In the genomic region with DNA sequence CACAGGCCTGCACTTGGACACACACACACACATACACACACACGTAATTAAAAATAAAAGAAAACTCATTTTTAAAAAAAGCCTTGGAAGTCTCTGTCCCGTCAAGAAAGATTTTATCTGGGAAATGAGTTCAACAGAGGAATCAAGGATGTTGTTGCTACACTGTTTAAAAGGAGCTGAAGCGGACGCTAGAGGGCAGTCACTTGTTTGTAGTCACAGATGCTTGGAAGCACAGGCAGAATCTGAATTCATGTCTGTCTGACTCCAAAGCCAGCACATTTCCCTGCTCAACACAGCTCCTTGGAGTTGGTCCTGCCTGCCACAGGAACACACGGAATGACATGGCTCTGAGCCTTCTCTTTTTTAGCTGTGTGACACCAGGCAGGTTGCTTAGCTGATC, we compare ENCODE assay signal across 9 mouse cellular contexts. TPM values are rescaled to one million over a fixed set of nuclear protein-coding genes. Genes with fewer than 3 reads are reported as not detected.
A peak's percentile ranks its signal among the peaks of the same experiment; 100 is the strongest.
DNase-seq lines count a peak whose midpoint lies in the region; ATAC-seq and TF ChIP-seq lines count a peak whose summit lies in the region.
"Had no signal": no experiment of that assay in that cellular context is flagged by ENCODE, and none has a peak within 500 bp of the region (broad histone marks: within the 10 kb centered on the region; RNA-seq: fewer than 3 reads in every experiment).

No protein-coding gene starts in this region.

- no peak overlapping the region for H3K4me2 ChIP-seq in kidney, embryonic 15.5 days
- H3K4me2 ChIP-seq: hindbrain, embryonic 12.5 days had no signal

- TF ChIP-seq POLR2A in cerebellum, adult 2 months (IDR thresholded peaks at IDR 0.05; ENCODE audit: borderline replicate concordance, insufficient read depth, low read length), result no peak
- TF ChIP-seq POLR2A in thymus, adult 2 months (IDR thresholded peaks at IDR 0.05; ENCODE audit: control insufficient read depth, extremely low read depth, insufficient read depth, low read length, poor library complexity), result no peak

- 36% methylated on average over 5 of the region's 5 CpGs for WGBS in cerebellum, adult 2 months
- 32% methylated on average over 5 of the region's 5 CpGs for WGBS in kidney, embryonic 15.5 days
- WGBS in thymus, adult 2 months, result 51% methylated on average over 5 of the region's 5 CpGs

- H3K36me3 ChIP-seq in kidney, embryonic 15.5 days, result no peaks in the 10 kb centered on the region
- H3K36me3 ChIP-seq in thymus, adult 2 months (ENCODE audit: control insufficient read depth, insufficient read depth, low read length), result no peaks in the 10 kb centered on the region
- H3K36me3 ChIP-seq: hindbrain, embryonic 12.5 days had no signal

- no peak for ATAC-seq in cerebellum, adult (ENCODE audit: insufficient number of reproducible peaks, low FRiP score, low TSS enrichment)
- no peak for ATAC-seq in kidney, embryonic 15.5 days (replicated peaks; ENCODE audit: low FRiP score)

- no peaks in the 10 kb centered on the region for H3K27me3 ChIP-seq in cerebellum, adult 2 months (ENCODE audit: control insufficient read depth, insufficient read depth, low read length)
- H3K27me3 ChIP-seq in kidney, embryonic 15.5 days, result 0 out of 2 replicates have a peak, but pooled peaks cover 4% of the 10 kb centered on the region
- H3K27me3 ChIP-seq in thymus, adult 2 months (ENCODE audit: control insufficient read depth, insufficient read depth, low read length), result no peaks in the 10 kb centered on the region
- H3K27me3 ChIP-seq: hindbrain, embryonic 12.5 days had no signal

- peak; percentile 45; the same call in 1 of the 2 replicates for TF ChIP-seq CTCF in cerebellum, adult 2 months (IDR thresholded peaks at IDR 0.05; ENCODE audit: borderline replicate concordance, insufficient read depth, low read depth, low read length)
- no peak for TF ChIP-seq CTCF in thymus, adult 2 months (IDR thresholded peaks at IDR 0.05; ENCODE audit: borderline replicate concordance, control insufficient read depth, extremely low read depth, insufficient read depth, low read length, poor library complexity)

- no peaks in the 10 kb centered on the region for H3K9me3 ChIP-seq in kidney, embryonic 15.5 days (replicated peaks)
- H3K9me3 ChIP-seq: hindbrain, embryonic 12.5 days had no signal

- H3K27ac ChIP-seq in cerebellum, adult 2 months (ENCODE audit: insufficient read depth, low read length), result no peak overlapping the region
- no peak overlapping the region for H3K27ac ChIP-seq in kidney, embryonic 15.5 days
- no peak overlapping the region for H3K27ac ChIP-seq in thymus, adult 2 months (ENCODE audit: control insufficient read depth, insufficient read depth, low read length)
- H3K27ac ChIP-seq: hindbrain, embryonic 12.5 days had no signal

- peak; percentile 15 to 22 for DNase-seq in cerebellum, adult 2 months
- DNase-seq in kidney, postnatal 10 days, result peak; percentile 46
- DNase-seq in thymus, adult 2 months, result peak; percentile 9
- no peak for DNase-seq in thymus, postnatal 36 days
- peak; percentile 49 for DNase-seq in thymus, postnatal 4 days
- DNase-seq in spleen, adult 18-20 months, result no peak

- no peaks in the 10 kb centered on the region for H3K4me1 ChIP-seq in cerebellum, adult 2 months (ENCODE audit: control insufficient read depth, insufficient read depth, low read length)
- H3K4me1 ChIP-seq in kidney, embryonic 15.5 days, result no peaks in the 10 kb centered on the region
- H3K4me1 ChIP-seq in thymus, adult 2 months (replicated peaks; ENCODE audit: control insufficient read depth, insufficient read depth, low read length), result no peaks in the 10 kb centered on the region
- H3K4me1 ChIP-seq: hindbrain, embryonic 12.5 days had no signal

- no peak overlapping the region for H3K4me3 ChIP-seq in cerebellum, adult 2 months (replicated peaks; ENCODE audit: insufficient read depth, low read depth, low read length)
- no peak overlapping the region for H3K4me3 ChIP-seq in kidney, embryonic 15.5 days (replicated peaks)
- no peak overlapping the region for H3K4me3 ChIP-seq in thymus, adult 2 months (ENCODE audit: control insufficient read depth, insufficient read depth, low read length)
- H3K4me3 ChIP-seq: hindbrain, embryonic 12.5 days had no signal

- no peak overlapping the region for H3K9ac ChIP-seq in kidney, embryonic 15.5 days
- H3K9ac ChIP-seq: hindbrain, embryonic 12.5 days had no signal

RNA-seq across cellular contexts. Expression of gene C1qb, which starts 7.4 kb away (rescaled TPM):
- polyA plus RNA-seq in cerebellum, adult 2 months (2012; rRNA removed), result 41.8 and 46.8 TPM in 2 replicates
- 42.7 and 48.4 TPM in 2 replicates for polyA plus RNA-seq in kidney, embryonic 15.5 days (2015; fragmentation: Nextera tagmentation; extraction: Ambion mirVana)
- 266 and 395 TPM in 2 replicates for polyA plus RNA-seq in thymus, adult 2 months (2012; rRNA removed)

RNA-seq across cellular contexts. Expression of gene C1qc, which starts 14.3 kb away (rescaled TPM):
- 26.6 and 28.6 TPM in 2 replicates for polyA plus RNA-seq in cerebellum, adult 2 months (2012; rRNA removed)
- polyA plus RNA-seq in kidney, embryonic 15.5 days (2015; fragmentation: Nextera tagmentation; extraction: Ambion mirVana), result 20.2 and 21.3 TPM in 2 replicates
- 334 and 468 TPM in 2 replicates for polyA plus RNA-seq in thymus, adult 2 months (2012; rRNA removed)

RNA-seq across cellular contexts. Expression of gene C1qa, which starts 20.0 kb away (rescaled TPM):
- polyA plus RNA-seq in cerebellum, adult 2 months (2012; rRNA removed), result 30.2 and 34.0 TPM in 2 replicates
- 19.9 and 24.3 TPM in 2 replicates for polyA plus RNA-seq in kidney, embryonic 15.5 days (2015; fragmentation: Nextera tagmentation; extraction: Ambion mirVana)
- polyA plus RNA-seq in thymus, adult 2 months (2012; rRNA removed), result 187 and 258 TPM in 2 replicates

RNA-seq across cellular contexts. Expression of gene Ephb2, which starts 42.8 kb away (rescaled TPM):
- 29.1 and 35.4 TPM in 2 replicates for polyA plus RNA-seq in cerebellum, adult 2 months (2012; rRNA removed)
- 7.1 and 8.7 TPM in 2 replicates for polyA plus RNA-seq in kidney, embryonic 15.5 days (2015; fragmentation: Nextera tagmentation; extraction: Ambion mirVana)
- polyA plus RNA-seq in thymus, adult 2 months (2012; rRNA removed), result 15.4 and 24.1 TPM in 2 replicates

Comparison
In these comparisons a context has a peak if more than half of its experiments do, and no peak if none do; other contexts are left out.
1. DNase-seq: peak in cerebellum, adult 2 months (2 of 2), kidney, postnatal 10 days (single experiment), thymus, adult 2 months (single experiment) and thymus, postnatal 4 days (single experiment); none in thymus, postnatal 36 days (0 of 2) and spleen, adult 18-20 months (0 of 2).
2. RNA of gene C1qc, which starts 14.3 kb away (polyA plus RNA-seq): 334 to 468 TPM in thymus, adult 2 months; 26.6 to 28.6 TPM in cerebellum, adult 2 months and 20.2 to 21.3 TPM in kidney, embryonic 15.5 days; every median in the first group is over 10 times any median in the second.